Mouse (Mus musculus) bone marrow, adult 2 months (tissue): ENCODE results near the gene Gm12185. TPM values are rescaled to one million over a fixed set of nuclear protein-coding genes. Genes with fewer than 3 reads are reported as not detected.
A peak's percentile ranks its signal among the peaks of the same experiment; 100 is the strongest.
"Not testable (repeated sequence)": the region's sequence is repeated elsewhere in the genome, so short reads cannot be mapped to it uniquely, and the experiment has no call there.

Source experiments
- H3K27ac ChIP-seq: fragments of 200-500 bp; 2 replicates; pipeline ENCODE4 v1.5.1; 2012; ENCODE audit warnings: low read depth, mild to moderate bottlenecking, control low read depth, inconsistent platforms, low read length; ENCODE audit not compliant: control insufficient read depth, poor library complexity, insufficient read depth
- H3K4me1 ChIP-seq: fragments of 200-500 bp; 2 replicates; pipeline ENCODE4 v1.6.1; 2011; ENCODE audit warnings: low read length; ENCODE audit not compliant: control insufficient read depth, insufficient read depth
- H3K4me3 ChIP-seq: fragments of 200-500 bp; replicated peaks from 2 replicates; pipeline ENCODE3; 2011; ENCODE audit warnings: mild to moderate bottlenecking, low read depth, low read length, control low read depth; ENCODE audit not compliant: control insufficient read depth
- WGBS: fragments of 180-500 bp; shearing (Covaris S2); methylation state at CpG from one replicate; pipeline ENCODE4 v1.1.7; 2018; 5-methylcytosine and 5-hydroxymethylcytosine counted together
- polyA plus RNA-seq: library from polyadenylated mRNA; stranded (reverse); fragments of >200 nt; gene quantifications from 2 replicates; pipeline ENCODE4 v1.2.4, GENCODE M21; 2011; ENCODE audit warnings: low replicate concordance; ENCODE audit not compliant: missing spikeins, insufficient read depth, insufficient read length

The Gm12185 gene
- not detected in 2 replicates for polyA plus RNA-seq

DNA sequence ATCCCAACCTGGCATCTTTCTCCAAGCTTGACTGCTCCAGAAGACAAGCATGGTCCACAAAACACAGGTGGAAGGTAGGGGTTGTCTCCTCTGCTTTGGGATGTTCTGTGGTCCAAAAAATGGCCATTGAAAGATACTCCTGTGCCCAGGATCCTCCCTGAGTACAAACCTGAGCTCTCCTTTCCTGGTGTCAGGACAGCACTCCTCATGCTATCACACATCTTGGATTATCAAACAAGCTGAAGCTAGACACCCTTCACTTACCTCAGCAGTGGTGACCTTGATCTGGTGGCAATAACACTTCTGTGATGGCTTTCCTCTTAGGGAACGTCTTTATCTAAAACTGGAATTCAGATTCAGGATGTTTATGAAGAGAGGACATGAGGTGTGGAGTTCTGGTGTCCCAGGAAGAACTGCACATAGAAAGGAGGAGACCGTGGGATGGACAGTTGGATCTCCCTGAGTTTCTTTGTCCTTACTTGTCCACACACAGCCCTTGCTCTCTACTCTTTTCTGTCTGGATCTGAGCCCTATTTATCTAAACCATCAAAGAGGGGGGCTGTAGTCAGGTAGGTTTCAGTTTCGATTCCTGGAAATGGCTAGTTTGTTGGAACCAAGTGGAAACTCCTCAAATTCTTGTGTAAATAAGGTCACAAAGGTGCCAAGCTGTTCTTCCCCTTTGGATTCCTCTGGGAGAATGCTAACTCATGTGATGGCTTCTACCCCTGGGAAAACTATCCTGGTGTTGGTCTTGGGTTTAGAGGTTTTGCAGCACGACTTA lies at the start of gene Gm12185:
Gene Gm12185, minus strand, starts transcription at position 487 of the 781 bp plus-strand sequence.
- H3K4me3 ChIP-seq, H3K27ac ChIP-seq, H3K4me1 ChIP-seq: not testable (repeated sequence)
- 15% methylated on average over 4 of the region's 4 CpGs for WGBS

DNA sequence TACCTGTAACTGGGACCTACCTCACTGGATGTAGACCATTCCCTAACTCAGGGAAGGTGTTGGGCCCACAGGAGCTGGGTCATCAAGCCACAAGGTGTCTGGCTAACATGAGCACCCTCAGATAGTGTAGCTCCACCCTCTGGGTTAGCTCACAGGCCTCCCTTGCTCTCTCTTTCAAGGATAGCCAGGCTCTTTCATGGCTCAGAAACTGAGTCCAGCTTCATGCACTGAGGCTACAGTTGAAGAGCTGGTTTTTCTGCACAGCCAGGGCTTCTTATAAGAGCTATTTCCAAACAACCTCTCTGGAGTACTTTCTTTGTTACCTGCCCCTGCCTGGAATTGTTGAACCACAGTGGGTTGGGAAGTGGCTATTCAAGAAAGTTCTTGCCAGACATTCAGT lies 20.0 kb upstream of the Gm12185 start:
- not testable (repeated sequence) for H3K4me1 ChIP-seq, H3K27ac ChIP-seq, H3K4me3 ChIP-seq

DNA sequence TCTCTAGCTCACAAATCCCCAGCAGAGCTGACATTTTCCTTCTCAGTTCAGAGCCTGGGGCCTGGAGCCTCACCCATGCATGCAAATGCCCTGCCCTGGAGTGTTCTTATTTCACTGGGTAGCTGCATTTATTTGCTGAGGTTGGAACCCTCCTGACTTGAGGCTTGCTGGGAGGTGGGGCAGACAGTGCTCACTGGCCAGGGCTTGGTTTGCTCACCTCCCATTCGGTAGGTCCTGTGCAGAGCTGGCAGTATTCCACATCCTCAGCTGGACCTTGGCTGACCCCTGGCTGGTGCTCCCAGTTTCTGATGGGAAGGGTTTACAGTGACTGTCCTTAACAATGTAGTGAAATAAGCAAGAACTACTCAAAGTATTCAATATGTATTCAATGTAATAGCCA lies 14.8 kb upstream of the Gm12185 start:
- 87% methylated on average over 1 of the region's 1 CpGs for WGBS
- H3K27ac ChIP-seq, H3K4me3 ChIP-seq, H3K4me1 ChIP-seq: not testable (repeated sequence)

DNA sequence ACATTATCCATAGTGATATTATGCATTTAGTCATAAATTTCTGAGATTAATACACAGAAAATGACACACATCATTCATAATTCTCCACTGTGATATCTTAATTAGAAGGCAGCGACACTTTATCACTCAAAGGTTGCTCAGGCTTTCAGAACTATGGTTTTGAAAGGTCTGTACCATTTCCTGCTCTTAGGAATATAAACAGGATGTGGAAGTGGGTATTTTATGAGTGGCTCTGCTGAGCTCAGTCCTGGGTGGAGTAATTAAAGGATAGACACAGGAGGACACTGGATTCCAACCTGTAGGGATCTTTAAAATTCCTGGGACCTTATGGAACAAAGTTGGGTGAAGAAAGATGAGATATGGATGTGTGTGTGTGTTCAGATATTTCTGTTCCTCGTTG lies 14.3 kb upstream of the Gm12185 start:
- not testable (repeated sequence) for H3K4me3 ChIP-seq, H3K27ac ChIP-seq, H3K4me1 ChIP-seq
- 35% methylated on average over 2 of the region's 2 CpGs for WGBS

DNA sequence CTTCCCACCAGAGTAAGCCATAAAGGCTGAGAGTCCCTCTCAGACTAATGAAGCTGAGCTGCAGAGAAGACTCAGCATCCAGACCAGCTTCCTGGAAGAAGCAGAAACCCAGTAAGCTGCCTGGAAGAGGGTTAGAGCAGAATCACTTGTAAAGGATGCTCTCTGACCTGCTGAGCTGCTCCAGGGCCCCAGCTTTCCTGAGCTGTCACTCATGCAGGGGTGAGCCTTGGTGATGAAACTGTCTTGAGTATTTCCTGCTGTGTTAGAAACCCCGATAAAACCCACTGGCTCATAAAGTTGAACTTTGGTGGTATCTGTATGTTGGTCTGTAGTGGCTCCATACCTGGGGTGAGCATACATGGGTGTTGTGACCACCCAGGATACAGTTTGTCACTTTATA lies 8.4 kb upstream of the Gm12185 start:
- WGBS = 4% methylated on average over 1 of the region's 1 CpGs
- H3K4me3 ChIP-seq, H3K27ac ChIP-seq, H3K4me1 ChIP-seq: not testable (repeated sequence)

DNA sequence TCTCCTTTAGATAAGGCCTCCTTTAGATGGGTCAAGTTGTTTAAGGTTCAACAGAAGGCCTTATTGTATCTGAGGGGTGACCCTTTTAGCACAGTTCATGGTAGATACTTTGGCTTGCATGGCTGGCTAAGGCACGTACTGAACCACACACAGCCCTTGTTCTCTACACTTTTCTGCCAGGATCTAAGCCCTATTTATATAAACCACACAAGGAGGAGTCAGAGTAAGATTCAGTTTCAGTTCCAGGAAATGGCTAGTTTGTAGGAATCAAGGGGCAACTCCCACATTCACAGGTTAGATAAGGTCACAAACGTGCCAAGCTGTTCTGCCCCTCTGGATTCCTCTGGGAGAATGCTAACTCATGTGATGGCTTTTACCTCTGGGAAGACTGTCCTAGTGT lies 2.0 kb upstream of the Gm12185 start, which contains the start of gene Tgtp1:
Gene Tgtp1, minus strand, starts transcription at position 155 of the 400 bp plus-strand sequence.
- H3K4me1 ChIP-seq, H3K27ac ChIP-seq, H3K4me3 ChIP-seq: not testable (repeated sequence)
- 14% methylated on average over 2 of the region's 2 CpGs for WGBS

DNA sequence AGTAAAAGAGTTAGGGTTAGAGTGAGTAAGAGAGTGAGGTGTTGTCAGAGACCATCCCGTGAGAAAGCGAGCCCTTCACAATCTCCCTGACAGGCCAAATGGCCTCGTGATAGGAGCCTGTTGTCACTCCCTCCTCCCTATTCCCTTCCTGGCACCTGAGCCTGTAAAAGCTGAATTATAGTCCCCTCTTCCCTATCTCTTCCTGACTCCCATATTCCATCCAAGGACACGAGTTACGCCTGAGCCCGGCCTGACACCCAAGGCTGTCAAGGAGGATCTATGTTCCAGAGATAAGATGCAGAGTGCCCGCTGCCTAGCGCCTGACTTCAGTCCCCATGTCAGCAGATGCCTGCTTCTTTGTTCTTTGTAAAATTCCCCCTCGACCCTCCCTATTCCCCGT lies 1.3 kb upstream of the Gm12185 start:
- H3K4me3 ChIP-seq, H3K4me1 ChIP-seq, H3K27ac ChIP-seq: not testable (repeated sequence)
- WGBS = 63% methylated on average over 10 of the region's 10 CpGs

DNA sequence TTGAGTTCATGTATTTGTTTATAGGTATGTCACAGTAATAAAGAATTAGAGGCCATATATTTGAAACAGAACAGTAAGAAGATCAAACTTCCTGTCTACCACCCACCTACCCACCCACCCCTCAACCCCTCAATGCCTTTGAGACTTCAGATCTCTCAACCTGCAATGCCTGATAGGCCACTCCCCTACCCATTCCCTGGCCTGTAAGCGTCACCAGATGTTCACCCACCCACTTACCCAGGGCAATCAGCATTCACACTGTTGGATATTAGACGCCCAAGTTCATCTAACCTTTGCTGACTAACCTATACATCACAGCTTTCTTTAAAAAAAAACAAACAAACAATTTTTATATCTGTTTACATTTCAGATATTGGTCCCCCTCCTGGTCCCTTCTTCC lies 2.0 kb downstream of the Gm12185 start:
- WGBS = 47% methylated on average over 2 of the region's 2 CpGs
- not testable (repeated sequence) for H3K4me1 ChIP-seq, H3K27ac ChIP-seq, H3K4me3 ChIP-seq

DNA sequence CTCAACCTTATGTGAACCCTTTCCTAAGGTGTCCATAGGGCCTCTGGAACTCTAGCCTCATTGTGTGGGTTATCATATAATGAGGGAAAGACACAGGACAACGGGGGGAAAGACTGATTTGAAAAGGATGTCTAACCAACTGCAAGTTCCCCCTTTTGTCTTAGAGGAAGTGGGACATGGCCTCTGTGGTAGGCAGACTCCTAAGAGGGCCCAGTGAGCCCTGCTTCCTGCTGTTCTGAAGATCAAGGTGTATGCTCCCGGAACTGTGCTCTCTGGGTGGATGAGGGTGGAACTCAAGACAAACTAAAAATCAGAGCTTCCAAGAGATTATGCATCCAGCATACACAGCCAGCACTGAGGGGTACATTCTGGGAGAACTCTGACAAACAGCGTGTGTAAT lies 3.8 kb downstream of the Gm12185 start:
- not testable (repeated sequence) for H3K27ac ChIP-seq, H3K4me1 ChIP-seq, H3K4me3 ChIP-seq
- 28% methylated on average over 2 of the region's 3 CpGs for WGBS

DNA sequence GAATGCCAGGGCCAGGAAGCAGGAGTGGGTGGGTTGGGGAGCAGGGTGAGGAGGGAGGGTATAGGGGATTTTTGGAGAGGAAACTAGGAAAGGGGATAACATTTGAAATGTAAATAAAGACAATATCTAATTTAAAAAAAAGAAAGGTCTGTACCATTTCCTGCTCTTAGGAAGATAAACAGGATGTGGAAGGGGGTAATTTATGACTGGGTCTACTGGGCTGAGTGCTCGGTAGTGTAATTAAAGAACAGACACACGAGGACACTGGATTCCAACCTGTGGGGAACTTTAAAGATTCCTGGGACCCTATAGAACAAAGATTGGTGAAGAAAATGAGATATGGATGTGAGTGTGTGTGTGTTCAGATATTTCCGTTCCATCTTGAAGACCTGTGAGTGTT lies 9.2 kb downstream of the Gm12185 start:
- not testable (repeated sequence) for H3K4me3 ChIP-seq, H3K4me1 ChIP-seq
- WGBS = no CpG with 5 or more reads among the region's 3 CpGs

DNA sequence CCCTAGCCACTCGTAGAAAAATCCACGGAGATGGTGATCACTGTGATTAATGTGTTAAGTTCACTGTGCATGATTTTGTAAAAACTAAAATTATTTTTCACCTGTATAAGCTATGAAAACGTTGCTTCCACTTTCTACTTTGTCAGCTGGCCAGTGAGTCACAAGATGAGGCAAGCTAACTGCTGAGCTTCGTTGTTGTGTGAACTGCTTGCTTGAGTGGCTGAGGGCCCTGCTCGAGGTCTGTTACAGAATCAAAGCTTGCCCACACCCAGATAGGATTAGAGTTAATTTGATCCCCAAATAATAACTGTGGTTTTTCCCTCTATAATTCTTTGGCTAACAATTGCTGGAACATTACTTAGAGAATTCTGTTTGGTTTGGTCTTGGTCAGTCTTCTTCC lies 12.0 kb downstream of the Gm12185 start:
- H3K4me1 ChIP-seq, H3K27ac ChIP-seq, H3K4me3 ChIP-seq: not testable (repeated sequence)
- WGBS = no CpG with 5 or more reads among the region's 5 CpGs

More for the DNA sequence above, 9.2 kb downstream of the Gm12185 start:
- H3K27ac ChIP-seq = not testable (repeated sequence)

DNA sequence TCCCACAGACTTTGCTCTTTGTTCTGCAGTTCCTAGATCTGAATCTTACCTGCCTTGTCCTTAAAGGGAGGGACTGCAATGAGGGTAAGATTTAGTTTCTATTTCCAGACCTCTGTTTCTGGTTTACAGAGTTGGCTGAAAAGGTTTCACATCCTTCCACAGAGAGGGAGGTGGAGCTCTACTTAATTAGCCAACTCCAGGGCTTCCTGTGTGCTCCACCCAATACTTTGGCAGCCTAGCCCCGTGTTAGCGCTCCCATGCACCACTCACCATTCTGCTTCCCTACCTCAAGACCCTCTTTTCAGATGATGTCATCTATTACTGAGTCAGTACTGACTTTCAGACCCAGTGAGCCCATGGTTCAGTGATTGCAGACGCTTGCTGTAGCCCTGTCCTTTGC lies 12.8 kb downstream of the Gm12185 start, which contains the start of gene 9930111J21Rik1:
Gene 9930111J21Rik1, minus strand, starts transcription at position 148 of the 400 bp plus-strand sequence.
- not testable (repeated sequence) for H3K4me3 ChIP-seq, H3K4me1 ChIP-seq
- WGBS = no CpG with 5 or more reads among the region's 3 CpGs
- H3K27ac ChIP-seq = 0 out of 2 replicates have a peak within 1 kb of the TSS, but pooled peaks have one; percentile 48

DNA sequence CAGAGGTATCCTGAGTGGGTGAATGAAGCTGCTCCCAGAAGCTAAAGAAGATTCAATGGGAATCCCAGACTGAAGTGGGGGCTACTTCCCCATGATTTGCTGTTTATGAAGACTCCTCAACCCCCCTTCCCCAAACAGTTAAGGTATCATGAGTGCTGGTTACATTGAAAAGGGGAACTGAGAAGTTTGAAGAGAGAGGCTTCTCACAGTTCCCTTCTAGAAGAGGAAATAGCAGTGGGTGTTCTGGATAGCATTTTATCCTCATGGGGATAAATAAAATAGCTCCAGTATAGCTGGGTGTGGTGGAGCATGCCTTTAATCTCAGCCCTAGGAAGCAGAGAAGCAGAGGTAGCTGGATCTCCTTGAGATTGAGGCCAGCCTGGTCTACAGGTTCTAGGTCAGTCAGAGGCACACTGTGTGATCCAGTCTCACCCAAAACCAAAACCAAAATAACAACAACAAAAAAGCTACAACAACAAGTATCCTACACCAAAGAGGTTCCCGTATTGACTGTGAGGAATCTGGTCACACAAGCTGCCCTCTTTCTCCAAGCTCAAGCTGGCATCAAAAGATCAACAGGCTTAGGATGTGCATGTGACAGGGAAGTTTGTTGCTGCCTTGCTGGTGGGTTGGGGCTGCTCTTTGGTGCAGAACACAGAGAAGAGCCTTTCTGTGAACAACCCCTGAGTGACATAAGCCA lies 13.6 kb downstream of the Gm12185 start, which contains the start of gene Olfr56:
Gene Olfr56, plus strand, starts transcription at position 650 of the 700 bp plus-strand sequence.
- no CpG with 5 or more reads among the region's 1 CpGs for WGBS
- H3K27ac ChIP-seq = 0 out of 2 replicates have a peak within 1 kb of the TSS, but pooled peaks have one; percentile 48
- H3K4me3 ChIP-seq, H3K4me1 ChIP-seq: not testable (repeated sequence)
